Mouse (Mus musculus) intestine, embryonic 14.5 days (tissue): ENCODE data around the gene Rec114. TPM values are rescaled to one million over a fixed set of nuclear protein-coding genes. Genes with fewer than 3 reads are reported as not detected.

Source experiments
- ATAC-seq: fragments of 200-750 bp; cut with Nextera tagmentation; replicated peaks from 2 replicates; pipeline ENCODE4 v1.8.0; 2017; ENCODE audit warnings: low read depth, moderate number of reproducible peaks, moderate TSS enrichment, moderate library complexity; ENCODE audit not compliant: low FRiP score, low TSS enrichment
- DNase-seq: peaks from one replicate; pipeline ENCODE4 v3.0.0-alpha.2; 2018; ENCODE audit warnings: low spot score
- H3K27ac ChIP-seq: fragments of 300-500 bp; sonication (generic); 2 replicates; pipeline ENCODE4 v1.5.1; 2014; ENCODE audit warnings: low read depth, mild to moderate bottlenecking, control low read depth
- H3K27me3 ChIP-seq: fragments of 300-500 bp; sonication (generic); replicated peaks from 2 replicates; pipeline ENCODE4 v1.6.1; 2014; ENCODE audit warnings: low read length, control low read depth; ENCODE audit not compliant: control insufficient read depth, insufficient read depth
- H3K36me3 ChIP-seq: fragments of 300-500 bp; sonication (generic); 2 replicates; pipeline ENCODE4 v1.6.1; 2014; ENCODE audit warnings: low read length, control low read depth; ENCODE audit not compliant: control insufficient read depth, insufficient read depth
- H3K4me1 ChIP-seq: fragments of 300-500 bp; sonication (generic); replicated peaks from 2 replicates; pipeline ENCODE4 v1.6.1; 2014; ENCODE audit warnings: low read length, control low read depth, mixed read lengths; ENCODE audit not compliant: control insufficient read depth, insufficient read depth
- H3K4me2 ChIP-seq: fragments of 300-500 bp; sonication (generic); 2 replicates; pipeline ENCODE4 v1.6.1; 2014; ENCODE audit warnings: low read length
- H3K4me3 ChIP-seq: fragments of 300-500 bp; sonication (generic); 2 replicates; pipeline ENCODE4 v1.5.1; 2014; ENCODE audit warnings: low read depth, low read length, control low read depth, mixed read lengths
- H3K9ac ChIP-seq: fragments of 300-500 bp; sonication (generic); 2 replicates; pipeline ENCODE4 v1.6.1; 2014; ENCODE audit warnings: mild to moderate bottlenecking, low read length
- H3K9me3 ChIP-seq: fragments of 300-500 bp; sonication (generic); 2 replicates; pipeline ENCODE4 v1.6.1; 2016; ENCODE audit warnings: low read length, control low read depth; ENCODE audit not compliant: control insufficient read depth
- WGBS: fragments of 180-500 bp; shearing (Covaris S2); extraction: QIAGEN DNeasy Blood & Tissue Kit; methylation state at CpG from one replicate; pipeline ENCODE4 v1.1.7; 2014; 5-methylcytosine and 5-hydroxymethylcytosine counted together
- polyA plus RNA-seq: library from polyadenylated mRNA; unstranded; fragments of >200 nt; fragmentation: Nextera tagmentation; extraction: Ambion mirVana; gene quantifications from 2 replicates; pipeline ENCODE4 v1.2.1, GENCODE M21; 2014

The Rec114 gene
- polyA plus RNA-seq, 1 experiment from 2014 or later: 3.2 TPM

- 66% methylated on average over 11 of the region's 11 CpGs for WGBS
- no peak for DNase-seq
- H3K36me3 ChIP-seq: no peaks in the 10 kb centered on the region
- no peak overlapping the region for H3K4me3 ChIP-seq
- no peak overlapping the region for H3K27ac ChIP-seq
- no peaks in the 10 kb centered on the region; the same call in 1 of the 2 replicates for H3K4me1 ChIP-seq
- no peak overlapping the region for H3K9ac ChIP-seq
- no peaks in the 10 kb centered on the region for H3K9me3 ChIP-seq
- no peak overlapping the region for H3K4me2 ChIP-seq
- ATAC-seq: no peak
- no peaks in the 10 kb centered on the region for H3K27me3 ChIP-seq
These were observed 20.6 kb downstream of the Rec114 start for GRCm38 (mm10) chr9:58723165-58723564.

- WGBS: 77% methylated on average over 5 of the region's 5 CpGs
- Histone ChIP-seq H3K27ac (no peak overlapping the region), H3K4me1 (no peaks in the 10 kb centered on the region; the same call in 1 of the 2 replicates), H3K4me3 (no peak overlapping the region), H3K27me3 (no peaks in the 10 kb centered on the region), H3K4me2 (no peak overlapping the region), H3K9me3 (no peaks in the 10 kb centered on the region), H3K36me3 (no peaks in the 10 kb centered on the region), H3K9ac (no peak overlapping the region)
- DNase-seq (no peak), ATAC-seq (no peak)
These were observed 21.6 kb downstream of the Rec114 start for GRCm38 (mm10) chr9:58722151-58722550.

GRCm38 (mm10) chr9:58721021-58721420 lies 22.7 kb downstream of the Rec114 start:
- 52% methylated on average over 7 of the region's 7 CpGs for WGBS
- Histone ChIP-seq H3K4me1 (no peaks in the 10 kb centered on the region; the same call in 1 of the 2 replicates), H3K27ac (no peak overlapping the region), H3K36me3 (no peaks in the 10 kb centered on the region), H3K4me3 (no peak overlapping the region), H3K9me3 (no peaks in the 10 kb centered on the region), H3K4me2 (no peak overlapping the region), H3K27me3 (no peaks in the 10 kb centered on the region), H3K9ac (no peak overlapping the region)
- no peak for DNase-seq
- ATAC-seq: no peak

- no peak for ATAC-seq
- H3K36me3 ChIP-seq: no peaks in the 10 kb centered on the region
- H3K9ac ChIP-seq: no peak overlapping the region
- no peak overlapping the region for H3K4me2 ChIP-seq
- no peak overlapping the region for H3K27ac ChIP-seq
- WGBS: 77% methylated on average over 4 of the region's 4 CpGs
- no peaks in the 10 kb centered on the region; the same call in 1 of the 2 replicates for H3K4me1 ChIP-seq
- no peaks in the 10 kb centered on the region for H3K9me3 ChIP-seq
- DNase-seq: no peak
- no peak overlapping the region for H3K4me3 ChIP-seq
- no peaks in the 10 kb centered on the region for H3K27me3 ChIP-seq
These were observed 23.6 kb downstream of the Rec114 start for GRCm38 (mm10) chr9:58720167-58720566.

GRCm38 (mm10) chr9:58719471-58719870 lies 24.3 kb downstream of the Rec114 start:
- no peaks in the 10 kb centered on the region; the same call in 1 of the 2 replicates for H3K4me1 ChIP-seq
- H3K36me3 ChIP-seq: no peaks in the 10 kb centered on the region
- no peak overlapping the region for H3K9ac ChIP-seq
- no peaks in the 10 kb centered on the region for H3K9me3 ChIP-seq
- 69% methylated on average over 5 of the region's 5 CpGs for WGBS
- H3K27me3 ChIP-seq: no peaks in the 10 kb centered on the region
- no peak overlapping the region for H3K4me2 ChIP-seq
- ATAC-seq (no peak), DNase-seq (no peak)
- no peak overlapping the region for H3K4me3 ChIP-seq
- H3K27ac ChIP-seq: no peak overlapping the region

- H3K27me3 ChIP-seq: no peaks in the 10 kb centered on the region
- ATAC-seq (no peak), DNase-seq (no peak)
- H3K4me1 ChIP-seq: no peaks in the 10 kb centered on the region; the same call in 1 of the 2 replicates
- no peaks in the 10 kb centered on the region for H3K36me3 ChIP-seq
- 56% methylated on average over 3 of the region's 3 CpGs for WGBS
- H3K4me3 ChIP-seq: no peak overlapping the region
- no peaks in the 10 kb centered on the region for H3K9me3 ChIP-seq
- H3K9ac ChIP-seq: no peak overlapping the region
- no peak overlapping the region for H3K27ac ChIP-seq
- H3K4me2 ChIP-seq: no peak overlapping the region
These were observed 24.8 kb downstream of the Rec114 start for GRCm38 (mm10) chr9:58718964-58719363.

- no peak for DNase-seq
- Histone ChIP-seq H3K4me2 (no peak overlapping the region), H3K9me3 (no peaks in the 10 kb centered on the region), H3K4me3 (no peak overlapping the region), H3K9ac (no peak overlapping the region), H3K36me3 (no peaks in the 10 kb centered on the region), H3K27ac (no peak overlapping the region), H3K4me1 (no peaks in the 10 kb centered on the region; the same call in 1 of the 2 replicates), H3K27me3 (no peaks in the 10 kb centered on the region)
- 41% methylated on average over 2 of the region's 2 CpGs for WGBS
- ATAC-seq: no peak
These were observed 26.9 kb downstream of the Rec114 start for GRCm38 (mm10) chr9:58716886-58717285.

- no peak overlapping the region for H3K4me2 ChIP-seq
- H3K9ac ChIP-seq: no peak overlapping the region
- no peak overlapping the region for H3K27ac ChIP-seq
- no peaks in the 10 kb centered on the region for H3K36me3 ChIP-seq
- no peak for DNase-seq
- H3K27me3 ChIP-seq: no peaks in the 10 kb centered on the region
- no peak for ATAC-seq
- no peaks in the 10 kb centered on the region for H3K4me1 ChIP-seq
- no peaks in the 10 kb centered on the region for H3K9me3 ChIP-seq
- 69% methylated on average over 7 of the region's 7 CpGs for WGBS
- H3K4me3 ChIP-seq: no peak overlapping the region
These were observed 33.1 kb downstream of the Rec114 start for GRCm38 (mm10) chr9:58710642-58711041.

- Histone ChIP-seq H3K4me1 (no peaks in the 10 kb centered on the region), H3K27ac (no peak overlapping the region), H3K27me3 (no peaks in the 10 kb centered on the region), H3K36me3 (no peaks in the 10 kb centered on the region), H3K4me3 (no peak overlapping the region), H3K9ac (no peak overlapping the region), H3K4me2 (no peak overlapping the region), H3K9me3 (no peaks in the 10 kb centered on the region)
- ATAC-seq (no peak), DNase-seq (peak; percentile 71)
- WGBS: 0% methylated on average over 2 of the region's 2 CpGs
These were observed 33.8 kb downstream of the Rec114 start for GRCm38 (mm10) chr9:58709939-58710338.
